Mouse (Mus musculus) lung, adult 2 months (tissue): ENCODE data around the gene Tmc1. TPM values are rescaled to one million over a fixed set of nuclear protein-coding genes. Genes with fewer than 3 reads are reported as not detected.

Source experiments
- DNase-seq: peaks from one replicate; pipeline ENCODE4 v3.0.0; 2022
- H3K4me1 ChIP-seq: fragments of 200-500 bp; 2 replicates; pipeline ENCODE4 v1.6.1; 2011; ENCODE audit warnings: low read length; ENCODE audit not compliant: control insufficient read depth, insufficient read depth
- H3K4me3 ChIP-seq: fragments of 200-500 bp; replicated peaks from 2 replicates; pipeline ENCODE3; 2011; ENCODE audit warnings: low read depth, mild to moderate bottlenecking, control low read depth, low read length; ENCODE audit errors: extremely low read depth
- CTCF ChIP-seq: fragments of 200-500 bp; IDR thresholded peaks from 2 replicates; pipeline ENCODE4 v1.5.1; 2011; ENCODE audit warnings: mild to moderate bottlenecking, low read length, control low read depth; ENCODE audit not compliant: insufficient read depth
- POLR2A ChIP-seq: fragments of 200-500 bp; IDR thresholded peaks from 2 replicates; pipeline ENCODE4 v1.6.1; 2011; ENCODE audit warnings: low read depth, mild to moderate bottlenecking, control low read depth, low read length, borderline replicate concordance; ENCODE audit errors: extremely low read depth
- WGBS: fragments of 180-500 bp; shearing (Covaris S2); methylation state at CpG from one replicate; pipeline ENCODE4 v1.1.7; 2018; 5-methylcytosine and 5-hydroxymethylcytosine counted together
- polyA plus RNA-seq: library from polyadenylated mRNA; depleted of rRNA; stranded (reverse); fragments of >200 nt; gene quantifications from 2 replicates; pipeline ENCODE4 v1.2.3, GENCODE M21; 2012; rRNA removed

Gene Tmc1
- polyA plus RNA-seq: 0.05 TPM in 1 of 2 replicates, not detected in the other

DNA sequence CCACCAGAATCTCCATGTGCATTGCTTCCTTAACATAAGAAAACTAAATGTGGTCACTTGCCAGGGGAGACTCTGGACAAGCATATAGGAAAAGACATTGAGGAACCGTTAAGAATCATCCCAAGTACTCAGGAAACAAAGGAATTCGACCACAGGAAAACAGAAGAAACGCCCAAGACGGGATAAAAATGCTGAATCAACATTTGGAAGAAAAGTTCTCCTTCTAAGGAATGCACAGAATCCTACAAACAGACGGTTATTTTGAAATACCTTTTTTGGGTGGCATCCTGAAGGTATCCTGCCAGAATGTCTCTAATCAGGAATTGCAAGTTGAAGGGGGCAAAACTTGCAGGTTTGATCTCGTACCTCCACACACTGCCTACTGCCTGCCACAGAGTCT is at the start of gene Tmc1:
Gene Tmc1 (minus strand): TSS at position 329 of the 400 bp plus-strand sequence.
- no peaks in the 10 kb centered on the region for H3K4me1 ChIP-seq
- no peak for DNase-seq
- WGBS: 72% methylated on average over 6 of the region's 6 CpGs
- TF ChIP-seq POLR2A: no peak
- no peak for TF ChIP-seq CTCF
- H3K4me3 ChIP-seq: no peak within 1 kb of the TSS

GRCm38 (mm10) chr19:21001552-21001951 is 47.5 kb upstream of the Tmc1 start:
- Histone ChIP-seq H3K4me1 (no peaks in the 10 kb centered on the region), H3K4me3 (no peak overlapping the region)
- TF ChIP-seq POLR2A (no peak), CTCF (no peak)
- DNase-seq: no peak

- no peak for DNase-seq
- TF ChIP-seq POLR2A (no peak), CTCF (no peak)
- WGBS: 69% methylated on average over 2 of the region's 2 CpGs
- H3K4me3 ChIP-seq: no peak overlapping the region
- H3K4me1 ChIP-seq: no peaks in the 10 kb centered on the region
Measured at GRCm38 (mm10) chr19:20979244-20979643, 25.2 kb upstream of the Tmc1 start.

DNA sequence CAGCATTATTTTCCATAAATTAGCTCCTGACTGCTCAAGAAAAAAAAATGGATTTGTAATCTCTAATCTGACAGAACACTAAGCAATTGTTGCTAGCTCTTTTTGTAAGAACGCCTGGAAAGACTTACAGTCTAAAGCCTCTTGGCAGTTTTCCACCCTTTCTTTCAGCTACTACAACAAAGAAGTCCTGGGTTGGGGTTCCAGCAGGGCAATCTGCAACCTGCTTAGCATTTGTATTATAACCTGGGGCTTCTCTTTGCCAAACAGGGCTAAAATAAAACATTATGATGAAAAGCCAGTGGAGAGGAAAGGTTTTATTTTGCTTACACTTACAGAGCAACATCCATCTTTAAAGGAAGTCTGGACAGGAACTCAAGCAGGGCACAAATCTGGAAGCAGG is 24.1 kb upstream of the Tmc1 start:
- no peak for DNase-seq
- WGBS: 12% methylated on average over 1 of the region's 1 CpGs
- H3K4me1 ChIP-seq: no peaks in the 10 kb centered on the region
- H3K4me3 ChIP-seq: no peak overlapping the region
- TF ChIP-seq CTCF (no peak), POLR2A (no peak)

- TF ChIP-seq CTCF (no peak), POLR2A (no peak)
- no peak overlapping the region for H3K4me3 ChIP-seq
- WGBS: 96% methylated on average over 1 of the region's 1 CpGs
- DNase-seq: no peak
- no peaks in the 10 kb centered on the region for H3K4me1 ChIP-seq
Measured at GRCm38 (mm10) chr19:20971926-20972325, 17.9 kb upstream of the Tmc1 start.

- TF ChIP-seq CTCF (no peak), POLR2A (no peak)
- DNase-seq: no peak
- no peak overlapping the region for H3K4me3 ChIP-seq
- H3K4me1 ChIP-seq: no peaks in the 10 kb centered on the region
- 83% methylated on average over 5 of the region's 5 CpGs for WGBS
Measured at GRCm38 (mm10) chr19:20954815-20955214, 813 bp upstream of the Tmc1 start.

DNA sequence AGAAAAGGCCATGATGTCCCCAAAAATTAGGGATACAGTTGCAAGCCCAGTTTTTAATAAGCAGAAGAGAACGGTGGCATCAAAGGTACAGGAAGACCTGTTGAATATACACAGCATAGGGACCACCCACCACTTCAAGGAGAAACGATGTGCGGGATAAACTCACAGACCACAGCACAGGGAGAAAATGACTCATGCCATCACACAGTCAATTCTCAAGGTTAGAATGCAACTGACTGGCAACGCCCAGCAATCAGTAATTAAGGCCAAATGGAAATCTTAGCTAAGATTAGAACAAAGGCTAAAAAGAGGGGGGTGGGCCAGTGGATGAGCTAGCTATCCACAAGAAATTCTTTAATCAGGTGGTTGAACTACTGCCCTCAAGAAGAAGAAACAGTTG is 9.6 kb downstream of the Tmc1 start:
- Histone ChIP-seq H3K4me1 (no peaks in the 10 kb centered on the region), H3K4me3 (no peak overlapping the region)
- DNase-seq: no peak
- WGBS: 49% methylated on average over 4 of the region's 4 CpGs
- TF ChIP-seq POLR2A: no peak
- no peak for TF ChIP-seq CTCF

DNA sequence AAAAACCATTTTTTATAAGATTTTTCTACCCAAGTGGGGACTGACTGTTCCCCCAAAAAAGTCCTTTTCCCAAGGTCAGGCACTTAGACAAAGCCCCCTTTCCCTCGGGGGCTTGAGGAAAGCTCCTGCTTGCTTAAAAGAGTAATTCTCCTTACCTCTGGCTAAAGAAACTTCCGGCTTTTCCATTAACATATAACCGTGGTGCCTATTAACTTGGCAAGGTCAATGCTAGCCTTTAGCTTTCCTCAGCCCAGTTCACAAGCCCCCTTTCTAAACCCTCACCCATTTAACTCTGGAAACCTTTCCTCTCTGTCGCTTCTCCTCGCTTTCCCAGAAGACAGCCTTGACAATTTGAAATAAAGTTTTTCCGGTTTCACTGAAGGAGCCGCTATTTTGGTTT is 29.7 kb downstream of the Tmc1 start:
- TF ChIP-seq POLR2A (no peak), CTCF (no peak)
- Histone ChIP-seq H3K4me3 (no peak overlapping the region), H3K4me1 (no peaks in the 10 kb centered on the region)
- WGBS: 44% methylated on average over 7 of the region's 7 CpGs
- DNase-seq: no peak

DNA sequence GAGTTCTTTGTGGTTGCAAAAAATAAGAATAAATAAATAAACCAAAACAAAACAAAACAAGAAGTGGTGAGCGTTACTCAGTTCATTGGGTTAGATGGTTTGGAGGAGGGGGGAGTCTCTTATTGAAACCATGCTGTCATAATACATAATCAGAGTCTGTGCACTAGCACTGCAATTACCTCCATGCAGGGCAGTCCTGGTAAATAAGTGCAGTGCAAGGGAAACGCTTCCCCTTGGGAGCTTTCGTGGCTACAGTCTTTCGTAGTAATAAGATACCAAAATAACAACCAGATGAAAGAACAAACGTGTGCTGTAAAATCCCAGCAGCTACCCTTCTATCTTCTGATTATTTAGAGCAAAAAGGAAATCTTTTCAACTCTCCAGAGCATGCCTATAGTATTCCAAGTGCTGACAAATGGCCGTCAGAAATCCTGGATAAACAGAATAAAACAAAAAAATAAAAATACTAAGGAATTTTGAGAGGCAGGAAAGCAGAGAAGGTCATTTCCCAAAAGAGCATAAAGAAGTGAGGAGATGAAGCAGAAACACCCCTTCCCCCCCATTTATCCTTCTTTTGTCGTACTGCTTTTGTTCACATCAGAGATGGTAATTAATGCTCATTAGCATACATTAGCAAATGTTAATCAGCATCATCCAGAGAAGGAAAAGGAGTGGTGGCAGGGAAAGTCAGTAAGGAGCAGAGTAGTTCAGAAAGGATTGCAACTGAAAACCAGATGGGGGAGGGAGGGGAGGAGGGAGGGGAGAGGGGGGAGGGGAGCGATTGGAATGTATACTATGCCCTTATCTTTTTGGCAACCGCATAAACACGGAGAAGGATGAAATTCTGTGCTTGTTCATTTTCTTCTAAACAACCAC is 30.4 kb downstream of the Tmc1 start:
- Histone ChIP-seq H3K4me3 (no peak overlapping the region), H3K4me1 (no peaks in the 10 kb centered on the region)
- DNase-seq: no peak
- 21% methylated on average over 10 of the region's 10 CpGs for WGBS
- TF ChIP-seq CTCF (no peak), POLR2A (no peak)

DNA sequence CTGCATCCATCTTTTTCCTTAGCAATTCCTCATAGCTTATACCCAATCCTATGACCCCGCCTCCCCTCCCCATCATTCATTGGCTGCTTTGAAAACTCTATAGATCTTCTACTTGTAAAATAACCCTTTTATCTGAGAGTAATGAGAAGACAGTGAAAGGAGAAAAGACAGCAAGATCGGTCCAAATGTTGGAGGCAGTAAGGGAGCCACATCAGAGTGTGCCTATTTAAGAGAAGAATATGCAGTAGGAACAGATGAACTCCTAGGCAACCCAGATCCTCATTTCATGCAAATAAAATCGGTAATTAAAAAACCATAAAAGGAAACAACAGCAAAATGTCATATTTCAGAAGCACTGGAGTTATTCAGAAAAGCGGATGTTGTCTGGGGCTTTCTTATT is 35.8 kb downstream of the Tmc1 start:
- 85% methylated on average over 4 of the region's 4 CpGs for WGBS
- no peak for TF ChIP-seq POLR2A
- no peak for TF ChIP-seq CTCF
- no peaks in the 10 kb centered on the region for H3K4me1 ChIP-seq
- DNase-seq: no peak
- no peak overlapping the region for H3K4me3 ChIP-seq
